Mouse (Mus musculus) stomach, postnatal 0 days (tissue): ENCODE data around the gene Ppara.

ENCODE experiments used
- CTCF ChIP-seq: IDR thresholded peaks from 2 replicates; pipeline ENCODE4 v1.5.1; 2016; ENCODE audit warnings: antibody characterized with exemption, low read depth, mild to moderate bottlenecking, moderate library complexity
- EP300 ChIP-seq: optimal IDR thresholded peaks from 2 replicates; pipeline ENCODE3; 2016; ENCODE audit warnings: antibody characterized with exemption

DNA sequence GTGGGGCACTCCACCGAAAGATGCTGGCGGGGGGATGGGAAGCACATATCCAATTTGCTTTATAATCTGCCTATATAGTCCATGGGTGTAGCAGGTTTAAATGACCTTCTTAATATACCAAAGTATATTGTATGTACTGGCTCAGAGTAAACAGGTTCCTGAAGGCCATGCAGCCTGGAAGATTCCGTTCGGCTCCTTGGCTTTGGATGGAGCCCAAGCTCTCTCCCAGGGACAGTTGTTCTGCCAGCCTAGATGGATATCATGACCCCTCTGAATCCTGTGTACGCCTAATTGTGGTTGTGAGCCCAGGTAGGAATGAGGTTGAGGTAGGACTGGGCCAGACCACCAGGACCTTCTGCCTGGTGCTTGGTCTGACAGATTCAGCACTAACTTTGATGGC is 43.9 kb upstream of the Ppara start:
- TF ChIP-seq EP300 (no peak), CTCF (no peak)
